Mouse (Mus musculus) liver, postnatal 0 days (tissue): ENCODE measurements around the gene Sbk3. TPM values are rescaled to one million over a fixed set of nuclear protein-coding genes. Genes with fewer than 3 reads are reported as not detected.

ENCODE experiments used
- ATAC-seq: fragments of 200-750 bp; cut with Nextera tagmentation; 2 replicates; pipeline ENCODE4 v1.8.0; 2017; ENCODE audit warnings: mild to moderate bottlenecking, moderate library complexity
- DNase-seq: peaks from one replicate; pipeline ENCODE4 v3.0.0-alpha.2; 2016
- H3K27ac ChIP-seq: fragments of 300-500 bp; sonication (generic); 2 replicates; pipeline ENCODE4 v1.5.1; 2014; ENCODE audit warnings: antibody characterized with exemption, moderate library complexity, mild to moderate bottlenecking, low read depth
- H3K27me3 ChIP-seq: fragments of 300-500 bp; sonication (generic); 2 replicates; pipeline ENCODE4 v1.6.1; 2014; ENCODE audit warnings: low read length, control low read depth, mixed read lengths; ENCODE audit not compliant: insufficient read depth
- H3K36me3 ChIP-seq: fragments of 300-500 bp; sonication (generic); replicated peaks from 2 replicates; pipeline ENCODE4 v1.6.1; 2014; ENCODE audit warnings: mild to moderate bottlenecking, control low read depth, low read length, moderate library complexity, mixed read lengths; ENCODE audit not compliant: insufficient read depth
- H3K4me1 ChIP-seq: fragments of 300-500 bp; sonication (generic); 2 replicates; pipeline ENCODE4 v1.6.1; 2014; ENCODE audit warnings: antibody characterized with exemption, mild to moderate bottlenecking, control low read depth; ENCODE audit not compliant: insufficient read depth
- H3K4me2 ChIP-seq: fragments of 300-500 bp; sonication (generic); 2 replicates; pipeline ENCODE4 v1.6.1; 2014; ENCODE audit warnings: low read depth, mild to moderate bottlenecking, low read length, moderate library complexity, mixed read lengths
- H3K4me3 ChIP-seq: fragments of 300-500 bp; sonication (generic); 2 replicates; pipeline ENCODE4 v1.5.1; 2014; ENCODE audit warnings: low read depth, low read length
- H3K9ac ChIP-seq: fragments of 300-500 bp; sonication (generic); replicated peaks from 2 replicates; pipeline ENCODE4 v1.6.1; 2014; ENCODE audit warnings: mild to moderate bottlenecking, moderate library complexity
- H3K9me3 ChIP-seq: fragments of 300-500 bp; sonication (generic); 2 replicates; pipeline ENCODE4 v1.6.1; 2016; ENCODE audit warnings: mild to moderate bottlenecking, control low read depth, low read length, mixed read lengths
- CTCF ChIP-seq: sonication (generic); IDR thresholded peaks from 2 replicates; pipeline ENCODE4 v1.5.1; 2016; ENCODE audit warnings: antibody characterized with exemption, low read depth
- EP300 ChIP-seq: IDR thresholded peaks from 2 replicates; pipeline ENCODE4 v1.6.1; 2016; ENCODE audit warnings: antibody characterized with exemption, low read depth, mild to moderate bottlenecking
- WGBS: fragments of 180-500 bp; shearing (Covaris S2); extraction: QIAGEN DNeasy Blood & Tissue Kit; methylation state at CpG from one replicate; pipeline ENCODE4 v1.1.7; 2014; ENCODE audit not compliant: insufficient replicate concordance; 5-methylcytosine and 5-hydroxymethylcytosine counted together
- polyA plus RNA-seq: library from polyadenylated mRNA; unstranded; fragments of >200 nt; fragmentation: Nextera tagmentation; extraction: Ambion mirVana; gene quantifications from 2 replicates; pipeline ENCODE4 v1.2.1, GENCODE M21; 2015

Gene Sbk3
- polyA plus RNA-seq, 1 experiment from 2014 or later: not detected

DNA sequence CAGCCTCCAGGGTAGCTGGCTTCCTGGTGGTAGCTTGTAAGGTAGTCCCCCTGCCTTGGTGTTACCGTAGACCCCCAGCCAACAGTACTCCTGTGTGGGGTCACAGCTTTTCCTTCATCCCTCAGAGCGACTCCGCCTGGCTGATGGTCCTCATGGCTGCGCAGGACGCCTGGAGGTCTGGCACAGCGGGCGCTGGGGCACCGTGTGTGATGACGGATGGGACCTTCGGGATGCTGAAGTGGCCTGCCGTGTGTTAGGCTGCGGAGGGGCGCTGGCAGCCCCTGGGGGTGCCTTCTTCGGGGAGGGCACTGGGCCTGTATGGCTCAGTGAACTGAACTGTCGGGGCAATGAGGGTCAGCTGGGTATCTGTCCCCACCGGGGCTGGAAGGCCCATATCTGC, 44.1 kb downstream of the Sbk3 start:
- no peak for DNase-seq
- Histone ChIP-seq H3K27ac (no peak overlapping the region), H3K9ac (no peak overlapping the region), H3K27me3 (peaks cover 23% of the 10 kb centered on the region), H3K36me3 (no peaks in the 10 kb centered on the region), H3K4me1 (peaks cover 15% of the 10 kb centered on the region), H3K4me2 (no peak overlapping the region), H3K4me3 (no peak overlapping the region), H3K9me3 (no peaks in the 10 kb centered on the region)
- TF ChIP-seq CTCF (no peak), EP300 (no peak)
- no peak for ATAC-seq
- WGBS: 70% methylated on average over 15 of the region's 16 CpGs

DNA sequence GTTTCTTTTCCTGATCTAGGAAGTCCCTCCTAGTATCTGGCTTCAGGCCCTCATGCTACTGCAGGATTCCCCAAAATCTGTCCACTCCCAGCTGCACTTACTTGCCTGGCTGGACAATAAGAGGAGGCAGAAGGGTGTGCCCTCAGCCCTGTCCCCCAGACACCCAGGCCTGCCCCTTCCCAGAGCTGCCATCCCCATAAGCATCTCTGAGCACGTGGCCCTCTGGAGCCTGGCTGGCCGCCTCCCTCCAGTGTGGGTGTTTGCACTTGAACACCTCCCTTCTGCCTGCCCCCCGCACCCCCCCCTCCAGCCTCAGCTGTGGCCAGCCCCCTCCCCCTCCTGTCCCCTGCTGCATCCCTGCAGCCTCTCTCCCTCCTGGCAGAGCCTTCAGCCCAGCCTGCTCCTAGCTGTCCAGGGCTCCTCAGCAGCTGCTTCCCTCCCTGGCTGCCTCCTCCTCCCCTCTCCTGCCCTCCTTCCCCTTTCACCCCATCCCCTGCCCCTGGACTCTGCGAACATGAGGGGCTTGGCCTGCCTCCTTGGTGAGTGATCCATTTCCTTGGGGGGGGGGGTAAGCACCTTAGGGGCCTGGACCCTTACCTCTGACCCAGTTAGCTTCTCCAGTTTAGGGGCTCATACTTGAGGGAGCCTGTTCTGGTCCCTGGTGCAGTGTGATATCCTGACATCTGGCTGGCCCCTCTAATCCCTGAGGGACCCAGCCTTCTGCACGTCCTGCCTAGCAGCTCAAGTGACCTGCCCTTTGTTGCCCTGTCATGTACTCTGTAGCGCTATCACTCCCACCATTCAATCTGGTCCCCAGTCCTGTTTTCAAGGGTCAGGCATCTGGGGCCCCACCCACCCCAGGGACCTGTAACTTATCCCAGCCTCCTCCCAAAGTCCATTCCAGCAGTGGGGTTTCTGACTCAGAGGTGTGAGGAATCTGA, 45.3 kb downstream of the Sbk3 start, which contains the start of gene Ssc5d:
Gene Ssc5d (plus strand): TSS at position 345 of the 941 bp plus-strand sequence.
- peaks cover 23% of the 10 kb centered on the region for H3K27me3 ChIP-seq
- no peak within 1 kb of the TSS for H3K4me2 ChIP-seq
- no peaks in the 10 kb centered on the region for H3K36me3 ChIP-seq
- ATAC-seq (no peak), DNase-seq (no peak)
- TF ChIP-seq EP300 (no peak), CTCF (no peak)
- no peaks in the 10 kb centered on the region for H3K9me3 ChIP-seq
- peaks cover 15% of the 10 kb centered on the region for H3K4me1 ChIP-seq
- H3K9ac ChIP-seq: no peak within 1 kb of the TSS
- H3K27ac ChIP-seq: peak within 1 kb of the TSS; percentile 11; the same call in 1 of the 2 replicates
- H3K4me3 ChIP-seq: no peak within 1 kb of the TSS
- 20% methylated on average over 6 of the region's 6 CpGs for WGBS

DNA sequence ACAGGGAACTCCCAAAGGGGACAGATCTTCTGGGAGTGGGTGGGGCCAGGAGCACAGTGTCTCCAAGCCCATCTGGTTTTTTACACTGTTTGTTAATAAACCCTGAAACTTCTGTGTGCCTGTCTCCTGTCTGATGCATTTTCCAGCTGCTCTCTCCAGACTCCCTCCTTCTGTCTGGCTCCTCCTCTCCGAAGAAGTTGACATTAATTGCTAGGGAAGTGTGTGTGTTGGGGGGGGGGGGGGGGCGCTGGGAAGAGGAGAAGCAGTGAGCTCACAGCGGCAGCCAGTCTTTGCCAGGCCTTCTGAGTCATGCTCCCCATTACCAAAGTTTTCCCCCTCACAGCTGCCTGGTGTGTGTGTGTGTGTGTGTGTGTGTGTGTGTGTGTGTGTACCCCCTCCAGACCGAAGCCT, 46.1 kb downstream of the Sbk3 start:
- H3K4me1 ChIP-seq: peaks cover 15% of the 10 kb centered on the region
- no peak for DNase-seq
- 14% methylated on average over 3 of the region's 4 CpGs for WGBS

DNA sequence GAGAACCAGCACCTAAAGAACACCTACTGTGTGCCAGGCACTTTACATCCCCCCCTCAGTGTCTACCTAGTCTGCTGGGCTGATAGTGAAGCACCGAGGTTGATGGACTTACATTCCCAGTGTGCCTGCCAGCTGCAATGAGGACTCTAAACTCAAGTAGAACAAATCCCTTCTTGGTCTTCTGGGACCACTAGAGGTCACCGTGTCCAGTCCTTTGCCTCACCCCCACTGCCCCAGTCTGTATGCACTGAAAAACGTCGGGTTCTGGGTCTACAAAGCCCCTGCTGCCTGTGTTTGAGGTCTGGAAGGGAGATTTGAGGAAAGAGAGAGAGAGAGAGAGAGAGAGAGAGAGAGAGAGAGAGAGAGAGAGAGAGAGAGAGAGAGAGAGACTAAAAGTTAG, 46.5 kb downstream of the Sbk3 start:
- H3K4me2 ChIP-seq: no peak overlapping the region
- H3K27me3 ChIP-seq: peaks cover 23% of the 10 kb centered on the region
- TF ChIP-seq EP300: no peak
- no peaks in the 10 kb centered on the region for H3K9me3 ChIP-seq
- H3K4me3 ChIP-seq: no peak overlapping the region
- peaks cover 15% of the 10 kb centered on the region for H3K4me1 ChIP-seq
- H3K36me3 ChIP-seq: peaks cover 10% of the 10 kb centered on the region
- no peak overlapping the region for H3K9ac ChIP-seq
- ATAC-seq (no peak), DNase-seq (no peak)
- whole genome bisulfite sequencing: 5% methylated on average over 4 of the region's 4 CpGs
- H3K27ac ChIP-seq: no peak overlapping the region

More for the DNA sequence above, 46.1 kb downstream of the Sbk3 start:
- Histone ChIP-seq H3K27me3 (peaks cover 23% of the 10 kb centered on the region), H3K4me2 (no peak overlapping the region), H3K4me3 (no peak overlapping the region), H3K9ac (no peak overlapping the region), H3K27ac (no peak overlapping the region), H3K9me3 (no peaks in the 10 kb centered on the region), H3K36me3 (peaks cover 6% of the 10 kb centered on the region; the same call in 1 of the 2 replicates)
- no peak for TF ChIP-seq EP300
- TF ChIP-seq CTCF: no peak
- ATAC-seq: no peak

DNA sequence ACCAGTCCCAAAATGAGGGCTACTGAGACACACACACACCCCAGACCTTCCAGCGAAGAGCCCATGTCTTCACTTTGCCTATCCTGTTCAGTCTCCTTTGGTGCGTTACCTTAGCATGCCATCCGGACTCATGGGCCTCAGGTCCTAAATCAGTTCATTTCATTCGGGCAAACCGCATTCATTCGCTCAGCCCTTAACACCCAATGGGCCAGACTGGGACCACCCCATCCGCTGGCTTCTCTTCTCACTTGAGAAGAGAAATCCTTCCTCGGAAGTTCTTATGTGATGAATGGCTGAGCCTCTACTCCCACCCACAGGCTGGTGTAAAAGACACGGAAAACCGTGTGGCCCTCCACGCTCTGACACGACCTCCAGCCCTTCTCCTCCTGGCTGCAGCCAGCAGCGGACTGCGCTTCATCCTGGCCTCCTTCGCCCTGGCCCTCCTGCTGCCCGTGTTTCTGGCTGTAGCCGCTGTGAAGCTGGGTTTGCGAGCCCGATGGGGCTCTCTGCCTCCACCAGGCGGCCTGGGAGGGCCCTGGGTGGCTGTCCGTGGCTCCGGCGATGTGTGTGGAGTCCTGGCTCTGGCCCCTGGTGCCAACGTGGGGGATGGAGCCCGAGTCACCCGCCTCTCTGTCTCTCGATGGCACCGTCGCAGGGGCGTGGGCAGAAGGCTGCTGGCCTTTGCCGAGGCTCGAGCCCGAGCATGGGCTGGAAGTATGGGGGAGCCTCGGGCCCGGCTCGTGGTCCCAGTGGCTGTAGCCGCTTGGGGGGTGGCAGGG, 47.2 kb downstream of the Sbk3 start:
- Histone ChIP-seq H3K27me3 (peaks cover 23% of the 10 kb centered on the region), H3K4me1 (peaks cover 15% of the 10 kb centered on the region), H3K27ac (no peak overlapping the region), H3K4me2 (peak overlapping the region; percentile 6; the same call in 1 of the 2 replicates), H3K9me3 (no peaks in the 10 kb centered on the region), H3K4me3 (0 out of 2 replicates have a peak overlapping the region, but pooled peaks have one; percentile 13), H3K36me3 (peaks cover 16% of the 10 kb centered on the region), H3K9ac (peak overlapping the region; percentile 34; the same call in 1 of the 2 replicates)
- TF ChIP-seq EP300: no peak
- peak; percentile 45 for TF ChIP-seq CTCF
- peak; percentile 33; the same call in 1 of the 2 replicates for ATAC-seq
- DNase-seq: no peak
- 7% methylated on average over 37 of the region's 37 CpGs for WGBS
